Mouse (Mus musculus): ENCODE measurements around the gene Zcchc18.

GRCm38 (mm10) chrX:136986039-136986438, 6.9 kb upstream of the Zcchc18 start:
- TF ChIP-seq POLR2A (IDR thresholded peaks at IDR 0.05; ENCODE audit: control insufficient read depth, extremely low read depth, insufficient read depth, low read length, poor library complexity) (no peak), CTCF (IDR thresholded peaks at IDR 0.05; ENCODE audit: borderline replicate concordance, control insufficient read depth, extremely low read depth, insufficient read depth, low read length, poor library complexity) (no peak)
